In genomic region chr17:52565467-52566155, GRCm38 (mm10) we compare ENCODE assay signal across 17 mouse cellular contexts. TPM values are rescaled to one million over a fixed set of nuclear protein-coding genes. Genes with fewer than 3 reads are reported as not detected.
DNase-seq lines count a peak whose midpoint lies in the region; ATAC-seq lines count a peak whose summit lies in the region.
"Had no signal": no experiment of that assay in that cellular context is flagged by ENCODE, and none has a peak within 500 bp of the region (broad histone marks: within the 10 kb centered on the region; RNA-seq: fewer than 3 reads in every experiment).

No protein-coding gene starts in this region.

- no peak overlapping the region for H3K4me2 ChIP-seq in hindbrain, embryonic 11.5 days (replicated peaks; ENCODE audit: low read depth, low read length)
- no peak overlapping the region for H3K4me2 ChIP-seq in hindbrain, embryonic 14.5 days (replicated peaks)
- H3K4me2 ChIP-seq: heart, embryonic 12.5 days; limb, embryonic 15.5 days had no signal

- H3K27ac ChIP-seq in hindbrain, embryonic 11.5 days (ENCODE audit: low read depth, low read length): no peak overlapping the region
- H3K27ac ChIP-seq in hindbrain, embryonic 14.5 days: no peak overlapping the region
- H3K27ac ChIP-seq: limb, embryonic 15.5 days; macrophage had no signal

- H3K27me3 ChIP-seq in hindbrain, embryonic 11.5 days (ENCODE audit: control insufficient read depth, insufficient read depth, low read length): no peaks in the 10 kb centered on the region
- H3K27me3 ChIP-seq in hindbrain, embryonic 14.5 days (ENCODE audit: control insufficient read depth, insufficient read depth, low read length): no peaks in the 10 kb centered on the region
- H3K27me3 ChIP-seq: heart, embryonic 12.5 days; limb, embryonic 15.5 days had no signal

- H3K36me3 ChIP-seq in hindbrain, embryonic 11.5 days (ENCODE audit: control insufficient read depth, insufficient read depth, low read length): no peaks in the 10 kb centered on the region
- H3K36me3 ChIP-seq in hindbrain, embryonic 14.5 days (replicated peaks; ENCODE audit: control insufficient read depth, insufficient read depth): no peaks in the 10 kb centered on the region
- H3K36me3 ChIP-seq: G1E; heart, embryonic 12.5 days; limb, embryonic 15.5 days had no signal

- H3K9me3 ChIP-seq in hindbrain, embryonic 11.5 days (ENCODE audit: control insufficient read depth, low read length): no peaks in the 10 kb centered on the region
- H3K9me3 ChIP-seq in hindbrain, embryonic 14.5 days (ENCODE audit: control insufficient read depth, low read length): no peaks in the 10 kb centered on the region
- H3K9me3 ChIP-seq: heart, embryonic 12.5 days; limb, embryonic 15.5 days had no signal

- peak; percentile 16 for DNase-seq in hindbrain, embryonic 11.5 days (ENCODE audit: low spot score)
- no peak for DNase-seq in hindbrain, embryonic 14.5 days (ENCODE audit: low spot score)
- peak; percentile 24 for DNase-seq in thymus, postnatal 0 days (ENCODE audit: low spot score)
- no peak for DNase-seq in thymus, postnatal 25 days
- DNase-seq in embryo, embryonic 11 days: peak; percentile 29
- DNase-seq in gastrocnemius, postnatal 25 days: no peak
- no peak for DNase-seq in thymus, postnatal 14 days
- no peak for DNase-seq in spleen, postnatal 36 days (ENCODE audit: low spot score in 2 of 2)
- DNase-seq: kidney, adult 18-20 months; layer of hippocampus, postnatal 36 days; thymus, postnatal 4 days had no signal

- no peak for ATAC-seq in hindbrain, embryonic 11.5 days (ENCODE audit: low FRiP score)
- ATAC-seq in hindbrain, embryonic 14.5 days (ENCODE audit: low FRiP score): no peak

- H3K4me1 ChIP-seq in hindbrain, embryonic 11.5 days (replicated peaks; ENCODE audit: control insufficient read depth, insufficient read depth, low read length): no peaks in the 10 kb centered on the region
- no peaks in the 10 kb centered on the region for H3K4me1 ChIP-seq in hindbrain, embryonic 14.5 days (replicated peaks; ENCODE audit: control insufficient read depth, insufficient read depth, low read length)
- H3K4me1 ChIP-seq: heart, embryonic 12.5 days; limb, embryonic 15.5 days had no signal

- 70% methylated on average over 4 of the region's 4 CpGs for WGBS in hindbrain, embryonic 11.5 days
- WGBS in hindbrain, embryonic 14.5 days: 66% methylated on average over 4 of the region's 4 CpGs

- H3K9ac ChIP-seq in hindbrain, embryonic 11.5 days (ENCODE audit: low read depth, low read length): no peak overlapping the region
- H3K9ac ChIP-seq in hindbrain, embryonic 14.5 days: no peak overlapping the region
- H3K9ac ChIP-seq: heart, embryonic 12.5 days; limb, embryonic 15.5 days had no signal

- H3K4me3 ChIP-seq in hindbrain, embryonic 11.5 days (ENCODE audit: low read depth, low read length): no peak overlapping the region
- no peak overlapping the region for H3K4me3 ChIP-seq in hindbrain, embryonic 14.5 days (replicated peaks; ENCODE audit: low read length)
- H3K4me3 ChIP-seq: heart, embryonic 12.5 days; limb, embryonic 15.5 days; myocyte had no signal

RNA-seq across cellular contexts. Expression of gene Kcnh8, which starts 36.9 kb away (rescaled TPM):
- polyA plus RNA-seq in hindbrain, embryonic 11.5 days (2014; fragmentation: Nextera tagmentation; extraction: Ambion mirVana): 2.8 and 3.1 TPM in 2 replicates
- 5.3 and 5.6 TPM in 2 replicates for polyA plus RNA-seq in hindbrain, embryonic 14.5 days (2014; fragmentation: Nextera tagmentation; extraction: Ambion mirVana)
- polyA plus RNA-seq in thymus, postnatal 0 days (2015; fragmentation: Nextera tagmentation; extraction: Ambion mirVana): 0.04 and 0.12 TPM in 2 replicates
- not detected for total RNA-seq in gastrocnemius, postnatal 25 days (2021)
- total RNA-seq: G1E had no signal
- polyA plus RNA-seq: G1E; heart, embryonic 12.5 days; limb, embryonic 15.5 days; macrophage; myocyte; spleen, adult 2 months had no signal

Comparison
In these comparisons a context has a peak if more than half of its experiments do, and no peak if none do; other contexts are left out.
1. DNase-seq: peak in hindbrain, embryonic 11.5 days (single experiment), thymus, postnatal 0 days (single experiment) and embryo, embryonic 11 days (single experiment); none in hindbrain, embryonic 14.5 days (single experiment), thymus, postnatal 25 days (single experiment), gastrocnemius, postnatal 25 days (single experiment), thymus, postnatal 14 days (single experiment) and spleen, postnatal 36 days (0 of 2).